In genomic region chr11:117251755-117252154, GRCm38 (mm10) we compare ENCODE assay signal across 26 mouse cellular contexts. TPM values are rescaled to one million over a fixed set of nuclear protein-coding genes. Genes with fewer than 3 reads are reported as not detected.
DNase-seq lines count a peak whose midpoint lies in the region; ATAC-seq and TF ChIP-seq lines count a peak whose summit lies in the region.
"Had no signal": no experiment of that assay in that cellular context is flagged by ENCODE, and none has a peak within 500 bp of the region (broad histone marks: within the 10 kb centered on the region; RNA-seq: fewer than 3 reads in every experiment).

No protein-coding gene starts in this region.

- H3K36me3 ChIP-seq in kidney, embryonic 15.5 days, result no peaks in the 10 kb centered on the region
- no peaks in the 10 kb centered on the region for H3K36me3 ChIP-seq in midbrain, embryonic 16.5 days (ENCODE audit: control insufficient read depth, insufficient read depth, low read length)
- H3K36me3 ChIP-seq in midbrain, embryonic 14.5 days (ENCODE audit: control insufficient read depth, insufficient read depth, low read length), result no peaks in the 10 kb centered on the region
- H3K36me3 ChIP-seq in stomach, postnatal 0 days (ENCODE audit: control insufficient read depth, insufficient read depth, low read length), result no peaks in the 10 kb centered on the region
- H3K36me3 ChIP-seq: embryonic facial prominence, embryonic 15.5 days; forebrain, embryonic 12.5 days; midbrain, embryonic 13.5 days; neural tube, embryonic 12.5 days had no signal

- no peak overlapping the region for H3K4me2 ChIP-seq in kidney, embryonic 15.5 days
- no peak overlapping the region for H3K4me2 ChIP-seq in midbrain, embryonic 16.5 days (ENCODE audit: low read length)
- H3K4me2 ChIP-seq in midbrain, embryonic 14.5 days (ENCODE audit: low read length), result no peak overlapping the region
- no peak overlapping the region for H3K4me2 ChIP-seq in stomach, postnatal 0 days (replicated peaks; ENCODE audit: low read depth)
- H3K4me2 ChIP-seq: embryonic facial prominence, embryonic 15.5 days; forebrain, embryonic 12.5 days; lung, embryonic 14.5 days; midbrain, embryonic 13.5 days; neural tube, embryonic 12.5 days had no signal

- H3K4me1 ChIP-seq in kidney, embryonic 15.5 days, result peaks cover 89% of the 10 kb centered on the region
- H3K4me1 ChIP-seq in midbrain, embryonic 16.5 days (ENCODE audit: control insufficient read depth, insufficient read depth, low read length), result peaks cover 15% of the 10 kb centered on the region
- H3K4me1 ChIP-seq in midbrain, embryonic 14.5 days (ENCODE audit: control insufficient read depth, insufficient read depth, low read length), result peaks cover 16% of the 10 kb centered on the region
- no peaks in the 10 kb centered on the region; the same call in none of the 2 replicates for H3K4me1 ChIP-seq in stomach, postnatal 0 days (replicated peaks; ENCODE audit: control insufficient read depth, insufficient read depth)

- DNase-seq in adrenal gland, postnatal 10 days, result peak; percentile 41
- DNase-seq in adrenal gland, adult 8-10 months, result no peak
- no peak for DNase-seq in kidney, postnatal 25 days
- DNase-seq in midbrain, embryonic 14.5 days, result no peak
- DNase-seq in stomach, postnatal 0 days (ENCODE audit: low spot score), result no peak
- DNase-seq in MN1 (ENCODE audit: low spot score), result no peak
- DNase-seq: cerebellum, adult 2 months; cerebellum, postnatal 14 days; forebrain, postnatal 0 days; heart, postnatal 14 days; kidney, adult 8-10 months; kidney, postnatal 36 days; left cerebral cortex, postnatal 4 days; liver; lung, embryonic 14.5 days; lung, postnatal 4 days; thymus, postnatal 14 days had no signal

- no peak overlapping the region for H3K4me3 ChIP-seq in kidney, embryonic 15.5 days (replicated peaks)
- H3K4me3 ChIP-seq in midbrain, embryonic 16.5 days (ENCODE audit: low read depth, low read length), result no peak overlapping the region
- H3K4me3 ChIP-seq in midbrain, embryonic 14.5 days (replicated peaks; ENCODE audit: low read depth, low read length), result no peak overlapping the region
- no peak overlapping the region for H3K4me3 ChIP-seq in stomach, postnatal 0 days (ENCODE audit: low read depth, low read length)
- H3K4me3 ChIP-seq: embryonic facial prominence, embryonic 15.5 days; forebrain, embryonic 12.5 days; megakaryocyte, embryonic 14.5 days; midbrain, embryonic 13.5 days; neural tube, embryonic 12.5 days had no signal

- no peak overlapping the region for H3K9ac ChIP-seq in kidney, embryonic 15.5 days
- 0 out of 2 replicates have a peak overlapping the region, but pooled peaks have one; percentile 4 for H3K9ac ChIP-seq in midbrain, embryonic 16.5 days (ENCODE audit: low read depth, low read length)
- H3K9ac ChIP-seq in midbrain, embryonic 14.5 days (replicated peaks; ENCODE audit: low read length), result no peak overlapping the region
- H3K9ac ChIP-seq in stomach, postnatal 0 days (ENCODE audit: low read length), result no peak overlapping the region
- H3K9ac ChIP-seq: embryonic facial prominence, embryonic 15.5 days; forebrain, embryonic 12.5 days; forebrain, postnatal 0 days; liver, embryonic 14.5 days; lung, embryonic 14.5 days; midbrain, embryonic 13.5 days; neural tube, embryonic 12.5 days had no signal

- no peak for TF ChIP-seq CTCF in stomach, postnatal 0 days (IDR thresholded peaks at IDR 0.05; ENCODE audit: low read depth)

- ATAC-seq in kidney, embryonic 15.5 days (replicated peaks; ENCODE audit: low FRiP score), result no peak
- no peak for ATAC-seq in midbrain, embryonic 16.5 days
- ATAC-seq in midbrain, embryonic 14.5 days (ENCODE audit: low FRiP score, low TSS enrichment), result no peak
- no peak for ATAC-seq in stomach, postnatal 0 days (ENCODE audit: low FRiP score, low TSS enrichment)
- ATAC-seq: forebrain, postnatal 0 days; intestine, embryonic 16.5 days; midbrain, embryonic 13.5 days had no signal

- TF ChIP-seq EP300 in stomach, postnatal 0 days (optimal IDR thresholded peaks at IDR 0.05), result no peak

- H3K27me3 ChIP-seq in kidney, embryonic 15.5 days, result no peaks in the 10 kb centered on the region
- H3K27me3 ChIP-seq in midbrain, embryonic 16.5 days (ENCODE audit: control insufficient read depth, insufficient read depth, low read depth, low read length), result no peaks in the 10 kb centered on the region
- H3K27me3 ChIP-seq in midbrain, embryonic 14.5 days (ENCODE audit: control insufficient read depth, insufficient read depth, low read length), result no peaks in the 10 kb centered on the region
- H3K27me3 ChIP-seq in stomach, postnatal 0 days (ENCODE audit: control insufficient read depth, insufficient read depth, low read length), result no peaks in the 10 kb centered on the region
- H3K27me3 ChIP-seq: embryonic facial prominence, embryonic 15.5 days; forebrain, embryonic 12.5 days; midbrain, embryonic 13.5 days; neural tube, embryonic 12.5 days had no signal

- 79% methylated on average over 4 of the region's 4 CpGs for WGBS in kidney, embryonic 15.5 days
- 93% methylated on average over 4 of the region's 4 CpGs for WGBS in midbrain, embryonic 16.5 days
- whole genome bisulfite sequencing in midbrain, embryonic 14.5 days, result 93% methylated on average over 4 of the region's 4 CpGs
- WGBS in stomach, postnatal 0 days, result 68% methylated on average over 4 of the region's 4 CpGs

- 0 out of 2 replicates have a peak overlapping the region, but pooled peaks have one; percentile 54 for H3K27ac ChIP-seq in kidney, embryonic 15.5 days
- H3K27ac ChIP-seq in midbrain, embryonic 16.5 days (ENCODE audit: low read length), result no peak overlapping the region
- no peak overlapping the region for H3K27ac ChIP-seq in midbrain, embryonic 14.5 days (replicated peaks; ENCODE audit: low read depth, low read length)
- 0 out of 2 replicates have a peak overlapping the region, but pooled peaks have one; percentile 4 for H3K27ac ChIP-seq in stomach, postnatal 0 days (replicated peaks)
- H3K27ac ChIP-seq: embryonic facial prominence, embryonic 15.5 days; forebrain, embryonic 12.5 days; liver, embryonic 14.5 days; midbrain, embryonic 13.5 days; neural tube, embryonic 12.5 days had no signal

- no peaks in the 10 kb centered on the region for H3K9me3 ChIP-seq in kidney, embryonic 15.5 days (replicated peaks)
- no peaks in the 10 kb centered on the region for H3K9me3 ChIP-seq in midbrain, embryonic 16.5 days (replicated peaks; ENCODE audit: control insufficient read depth, low read length, poor library complexity, severe bottlenecking)
- no peaks in the 10 kb centered on the region for H3K9me3 ChIP-seq in midbrain, embryonic 14.5 days (ENCODE audit: control insufficient read depth, low read length)
- no peaks in the 10 kb centered on the region for H3K9me3 ChIP-seq in stomach, postnatal 0 days (ENCODE audit: control insufficient read depth, low read length)
- H3K9me3 ChIP-seq: embryonic facial prominence, embryonic 15.5 days; forebrain, embryonic 12.5 days; midbrain, embryonic 13.5 days; neural tube, embryonic 12.5 days had no signal

RNA-seq across cellular contexts. Expression of gene Sept9, which starts 52.3 kb away (rescaled TPM):
- total RNA-seq in adrenal gland, postnatal 10 days (2021), result 100 to 1,000 TPM; 115 to 146 TPM
- 100 to 1,000 TPM; 114 to 136 (median 132) TPM for total RNA-seq in adrenal gland, adult 8-10 months (2022)
- 120 and 126 TPM in 2 replicates for polyA plus RNA-seq in kidney, embryonic 15.5 days (2015; fragmentation: Nextera tagmentation; extraction: Ambion mirVana)
- polyA plus RNA-seq in midbrain, embryonic 16.5 days (2015; fragmentation: Nextera tagmentation; extraction: Ambion mirVana), result 103 and 108 TPM in 2 replicates
- polyA plus RNA-seq in midbrain, embryonic 14.5 days (2014; fragmentation: Nextera tagmentation; extraction: Ambion mirVana), result 91.8 and 97.4 TPM in 2 replicates
- 42.9 and 46.2 TPM in 2 replicates for polyA plus RNA-seq in stomach, postnatal 0 days (2015; fragmentation: Nextera tagmentation; extraction: Ambion mirVana)

Comparison
In these comparisons a context has a peak if more than half of its experiments do, and no peak if none do; other contexts are left out.
1. H3K27ac ChIP-seq: peak in kidney, embryonic 15.5 days (single experiment) and stomach, postnatal 0 days (single experiment); none in midbrain, embryonic 16.5 days (single experiment) and midbrain, embryonic 14.5 days (single experiment).